Mouse (Mus musculus) right cerebral cortex, postnatal 36 days (tissue): Measurements from ENCODE around the gene Mrrf.

Experiments
- DNase-seq, 2 experiments: peaks; one replicate each; pipeline ENCODE4 v3.0.0; 2022; ENCODE audit warnings: low spot score in 2 of 2, mixed read lengths in 1 of 2

Gene Mrrf

GRCm38 (mm10) chr2:36230967-36231366, 94.8 kb downstream of the Mrrf start:
- no peak for DNase-seq

DNA sequence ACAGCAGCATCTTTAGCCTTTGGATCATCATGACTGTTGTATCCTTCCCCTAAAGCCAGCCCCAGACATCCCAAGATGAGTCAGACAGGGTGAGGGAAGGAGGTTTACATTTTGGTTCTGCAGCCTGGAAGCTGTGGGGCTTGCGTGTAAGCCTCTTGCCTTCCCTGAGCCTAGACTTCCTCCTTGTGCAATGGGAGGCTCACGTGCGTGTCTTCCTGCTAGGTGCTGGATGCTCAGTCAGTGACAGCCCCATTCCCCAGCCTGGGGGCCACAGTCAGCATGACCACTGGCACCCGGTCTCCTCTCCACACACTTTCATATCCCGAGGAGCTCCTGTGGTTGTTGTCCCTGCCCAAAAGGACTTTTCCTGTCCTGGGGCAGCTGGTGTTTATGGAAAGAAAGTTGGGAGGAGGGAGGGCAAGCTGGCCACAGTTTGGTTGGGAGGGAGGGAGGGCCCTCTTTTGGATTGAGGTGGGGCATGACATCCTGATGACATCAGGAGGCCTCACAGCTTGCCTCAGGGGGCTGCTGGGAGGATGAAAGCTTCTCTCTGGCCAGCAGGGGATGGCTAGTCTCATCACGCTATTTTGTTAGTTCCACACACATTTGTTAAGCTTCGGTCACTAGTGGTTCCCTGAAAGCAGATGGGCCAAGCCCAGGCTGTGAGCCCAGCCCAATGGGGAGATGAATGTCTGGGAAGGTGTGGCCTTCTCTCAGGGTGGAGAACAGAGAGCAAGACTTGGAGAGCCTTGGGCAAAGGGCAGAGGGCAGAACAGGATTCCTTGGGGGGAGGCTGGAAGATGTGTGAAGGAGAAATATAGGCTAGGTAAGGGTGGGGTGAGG, 98.6 kb downstream of the Mrrf start:
- no peak for DNase-seq

GRCm38 (mm10) chr2:36235917-36236316, 99.7 kb downstream of the Mrrf start:
- no peak for DNase-seq

DNA sequence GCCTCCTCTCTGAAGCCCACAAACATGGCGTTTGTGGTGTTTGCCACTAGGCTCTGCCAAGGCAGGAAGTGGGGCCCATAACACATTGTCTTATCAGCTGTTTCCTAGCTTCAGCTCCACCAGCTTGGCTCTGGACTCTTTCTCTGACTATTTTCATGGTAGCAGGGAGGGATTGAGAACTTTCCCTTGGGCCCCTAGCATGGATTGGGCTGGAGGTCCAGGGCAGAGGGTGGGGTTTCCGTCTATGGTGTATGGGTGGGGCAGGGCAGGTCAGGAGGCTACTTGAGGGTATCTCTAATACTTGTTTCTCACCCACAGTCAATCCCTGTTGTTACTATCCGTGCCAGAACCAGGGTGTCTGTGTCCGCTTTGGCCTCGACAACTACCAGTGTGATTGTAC, 100.7 kb downstream of the Mrrf start:
- no peak for DNase-seq

- DNase-seq: no peak
Observed at GRCm38 (mm10) chr2:36237557-36237956, 101.4 kb downstream of the Mrrf start.

DNA sequence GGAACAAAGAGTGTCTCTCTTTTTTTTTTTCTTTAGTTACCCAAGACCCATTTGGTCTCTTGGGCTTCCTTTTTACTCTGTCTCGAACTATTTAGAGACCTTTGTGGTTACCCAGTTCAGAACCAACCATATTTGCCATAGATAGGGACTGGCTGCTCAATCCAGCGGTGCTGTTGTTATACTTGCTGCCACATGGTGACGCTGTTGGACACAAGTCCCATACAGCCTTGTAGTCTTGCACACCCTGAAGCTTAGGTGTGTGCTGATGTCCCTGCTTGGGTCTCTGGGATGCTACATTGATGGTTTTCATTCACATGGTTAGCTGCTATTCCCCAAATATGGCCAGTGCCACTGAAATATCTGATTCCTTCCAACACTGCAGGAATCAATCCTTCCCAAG, 102.3 kb downstream of the Mrrf start:
- no peak for DNase-seq

GRCm38 (mm10) chr2:36238951-36239350, 102.8 kb downstream of the Mrrf start:
- no peak for DNase-seq
